Mouse (Mus musculus): ENCODE data around the gene Rnf220. TPM values are rescaled to one million over a fixed set of nuclear protein-coding genes. Genes with fewer than 3 reads are reported as not detected.

Gene Rnf220
- polyA plus RNA-seq, 1 experiment from 2014 or later: 73.3 TPM

- peak; percentile 36; the same call in 1 of the 2 replicates for ATAC-seq (ENCODE audit: borderline replicate concordance, extremely low read depth, low FRiP score, low TSS enrichment)
- Histone ChIP-seq H3K4me2 (peak overlapping the region; percentile 99), H3K9me3 (no peaks in the 10 kb centered on the region), H3K4me1 (peaks cover 17% of the 10 kb centered on the region), H3K36me3 (no peaks in the 10 kb centered on the region), H3K27ac (no peak overlapping the region), H3K4me3 (peak overlapping the region; percentile 51), H3K9ac (peak overlapping the region; percentile 48; the same call in 1 of the 2 replicates), H3K27me3 (peaks cover 86% of the 10 kb centered on the region)
- WGBS: 38% methylated on average over 13 of the region's 13 CpGs
These were observed 11.6 kb downstream of the Rnf220 start for GRCm38 (mm10) chr4:117485045-117485780.

- Histone ChIP-seq H3K4me1 (peaks cover 17% of the 10 kb centered on the region), H3K9ac (peak overlapping the region; percentile 48), H3K4me3 (peak overlapping the region; percentile 51), H3K4me2 (peak overlapping the region; percentile 99), H3K27ac (no peak overlapping the region), H3K27me3 (peaks cover 86% of the 10 kb centered on the region), H3K36me3 (no peaks in the 10 kb centered on the region), H3K9me3 (no peaks in the 10 kb centered on the region)
- under 1% methylated on average over 68 of the region's 69 CpGs for WGBS
- peak; percentile 66 for ATAC-seq (ENCODE audit: borderline replicate concordance, extremely low read depth, low FRiP score, low TSS enrichment)
These were observed 12.4 kb downstream of the Rnf220 start for GRCm38 (mm10) chr4:117484256-117485044.

GRCm38 (mm10) chr4:117483931-117484255 is 13.0 kb downstream of the Rnf220 start:
- 2% methylated on average over 15 of the region's 15 CpGs for WGBS
- no peak overlapping the region for H3K27ac ChIP-seq
- peaks cover 86% of the 10 kb centered on the region for H3K27me3 ChIP-seq
- H3K4me1 ChIP-seq: peaks cover 18% of the 10 kb centered on the region
- no peaks in the 10 kb centered on the region for H3K9me3 ChIP-seq
- no peaks in the 10 kb centered on the region for H3K36me3 ChIP-seq
- peak overlapping the region; percentile 48; the same call in 1 of the 2 replicates for H3K9ac ChIP-seq
- ATAC-seq (ENCODE audit: borderline replicate concordance, extremely low read depth, low FRiP score, low TSS enrichment): no peak
- H3K4me3 ChIP-seq: peak overlapping the region; percentile 51
- peak overlapping the region; percentile 99 for H3K4me2 ChIP-seq

- Histone ChIP-seq H3K27me3 (peaks cover 74% of the 10 kb centered on the region), H3K4me1 (peaks cover 32% of the 10 kb centered on the region), H3K4me2 (no peak overlapping the region), H3K4me3 (no peak overlapping the region), H3K36me3 (no peaks in the 10 kb centered on the region), H3K9me3 (no peaks in the 10 kb centered on the region), H3K9ac (no peak overlapping the region), H3K27ac (no peak overlapping the region)
- 83% methylated on average over 5 of the region's 5 CpGs for WGBS
- ATAC-seq (ENCODE audit: borderline replicate concordance, extremely low read depth, low FRiP score, low TSS enrichment): no peak
These were observed 14.7 kb downstream of the Rnf220 start for GRCm38 (mm10) chr4:117482103-117482502.

- Histone ChIP-seq H3K9me3 (no peaks in the 10 kb centered on the region), H3K4me1 (peaks cover 32% of the 10 kb centered on the region), H3K36me3 (no peaks in the 10 kb centered on the region), H3K4me3 (no peak overlapping the region), H3K27ac (peak overlapping the region; percentile 15; the same call in 1 of the 2 replicates), H3K9ac (no peak overlapping the region), H3K27me3 (peaks cover 71% of the 10 kb centered on the region), H3K4me2 (no peak overlapping the region)
- WGBS: 41% methylated on average over 11 of the region's 11 CpGs
- no peak for ATAC-seq (ENCODE audit: borderline replicate concordance, extremely low read depth, low FRiP score, low TSS enrichment)
These were observed 16.0 kb downstream of the Rnf220 start for GRCm38 (mm10) chr4:117480611-117481445.

GRCm38 (mm10) chr4:117479951-117480350 is 16.9 kb downstream of the Rnf220 start:
- Histone ChIP-seq H3K9me3 (no peaks in the 10 kb centered on the region), H3K9ac (no peak overlapping the region), H3K27ac (no peak overlapping the region), H3K27me3 (peaks cover 71% of the 10 kb centered on the region), H3K4me3 (no peak overlapping the region), H3K4me2 (no peak overlapping the region), H3K36me3 (no peaks in the 10 kb centered on the region), H3K4me1 (peaks cover 29% of the 10 kb centered on the region)
- 37% methylated on average over 6 of the region's 6 CpGs for WGBS
- ATAC-seq (ENCODE audit: borderline replicate concordance, extremely low read depth, low FRiP score, low TSS enrichment): no peak; the same call in 1 of the 2 replicates

GRCm38 (mm10) chr4:117478101-117478673 is 18.7 kb downstream of the Rnf220 start:
- WGBS: 37% methylated on average over 15 of the region's 15 CpGs
- H3K27ac ChIP-seq: peak overlapping the region; percentile 22; the same call in 1 of the 2 replicates
- ATAC-seq (ENCODE audit: borderline replicate concordance, extremely low read depth, low FRiP score, low TSS enrichment): peak; percentile 28; the same call in 1 of the 2 replicates

GRCm38 (mm10) chr4:117477401-117477800 is 19.5 kb downstream of the Rnf220 start:
- 43% methylated on average over 5 of the region's 5 CpGs for WGBS
- H3K9me3 ChIP-seq: no peaks in the 10 kb centered on the region
- no peak overlapping the region for H3K9ac ChIP-seq
- no peak for ATAC-seq (ENCODE audit: borderline replicate concordance, extremely low read depth, low FRiP score, low TSS enrichment)
- H3K4me3 ChIP-seq: no peak overlapping the region
- H3K4me2 ChIP-seq: no peak overlapping the region
- peaks cover 69% of the 10 kb centered on the region for H3K27me3 ChIP-seq
- H3K27ac ChIP-seq: no peak overlapping the region
- peaks cover 20% of the 10 kb centered on the region for H3K4me1 ChIP-seq
- no peaks in the 10 kb centered on the region for H3K36me3 ChIP-seq

More at GRCm38 (mm10) chr4:117478101-117478673, 18.7 kb downstream of the Rnf220 start:
- H3K4me3 ChIP-seq: no peak overlapping the region
- H3K4me1 ChIP-seq: peaks cover 20% of the 10 kb centered on the region
- H3K9ac ChIP-seq: no peak overlapping the region
- no peaks in the 10 kb centered on the region for H3K36me3 ChIP-seq
- H3K4me2 ChIP-seq: peak overlapping the region; percentile 21; the same call in 1 of the 2 replicates
- peaks cover 67% of the 10 kb centered on the region for H3K27me3 ChIP-seq
- no peaks in the 10 kb centered on the region for H3K9me3 ChIP-seq

- Histone ChIP-seq H3K9ac (no peak overlapping the region), H3K27me3 (peaks cover 63% of the 10 kb centered on the region), H3K27ac (no peak overlapping the region), H3K4me3 (no peak overlapping the region), H3K4me2 (no peak overlapping the region), H3K36me3 (no peaks in the 10 kb centered on the region), H3K4me1 (peaks cover 20% of the 10 kb centered on the region), H3K9me3 (no peaks in the 10 kb centered on the region)
- ATAC-seq (ENCODE audit: borderline replicate concordance, extremely low read depth, low FRiP score, low TSS enrichment): no peak
- WGBS: 56% methylated on average over 4 of the region's 4 CpGs
These were observed 20.1 kb downstream of the Rnf220 start for GRCm38 (mm10) chr4:117476777-117477176.

GRCm38 (mm10) chr4:117476355-117476754 is 20.5 kb downstream of the Rnf220 start:
- Histone ChIP-seq H3K4me1 (peaks cover 20% of the 10 kb centered on the region), H3K4me2 (no peak overlapping the region), H3K27me3 (peaks cover 59% of the 10 kb centered on the region), H3K36me3 (no peaks in the 10 kb centered on the region), H3K9ac (no peak overlapping the region), H3K9me3 (no peaks in the 10 kb centered on the region), H3K4me3 (no peak overlapping the region), H3K27ac (no peak overlapping the region)
- no peak for ATAC-seq (ENCODE audit: borderline replicate concordance, extremely low read depth, low FRiP score, low TSS enrichment)

- no peak overlapping the region for H3K4me3 ChIP-seq
- no peak overlapping the region for H3K9ac ChIP-seq
- H3K9me3 ChIP-seq: no peaks in the 10 kb centered on the region
- H3K36me3 ChIP-seq: no peaks in the 10 kb centered on the region
- H3K4me1 ChIP-seq: peaks cover 14% of the 10 kb centered on the region
- no peak for ATAC-seq (ENCODE audit: borderline replicate concordance, extremely low read depth, low FRiP score, low TSS enrichment)
- no peak overlapping the region for H3K4me2 ChIP-seq
- H3K27me3 ChIP-seq: peaks cover 43% of the 10 kb centered on the region
- no peak overlapping the region for H3K27ac ChIP-seq
These were observed 22.9 kb downstream of the Rnf220 start for GRCm38 (mm10) chr4:117473985-117474354.
